Comparison of ENCODE assay signal across 8 mouse cellular contexts in the genomic region with DNA sequence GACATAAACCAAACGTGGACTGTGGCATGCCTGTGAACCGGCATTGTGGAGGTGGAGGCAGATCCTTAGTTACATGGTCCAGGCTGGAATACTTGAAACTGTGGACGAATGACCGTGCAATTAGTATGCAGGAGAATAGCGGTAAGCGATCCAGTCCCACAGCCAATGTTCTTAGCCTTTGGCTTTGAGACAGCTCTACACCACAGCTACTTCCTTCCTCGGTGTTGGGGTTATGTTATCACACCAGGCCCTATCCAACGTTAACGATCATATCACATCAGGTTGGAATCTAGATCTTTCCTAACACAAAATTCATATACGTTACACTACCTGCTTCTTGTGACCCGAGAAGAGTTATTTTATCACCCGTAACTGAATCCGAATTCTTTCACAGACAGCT. TPM values are rescaled to one million over a fixed set of nuclear protein-coding genes. Genes with fewer than 3 reads are reported as not detected.
A peak's percentile ranks its signal among the peaks of the same experiment; 100 is the strongest.
DNase-seq lines count a peak whose midpoint lies in the region; ATAC-seq and TF ChIP-seq lines count a peak whose summit lies in the region.

No protein-coding gene starts in this region.

- no peak for ATAC-seq in heart, embryonic 12.5 days (ENCODE audit: insufficient number of reproducible peaks, low FRiP score)

- H3K4me1 ChIP-seq in heart, embryonic 12.5 days (replicated peaks): peaks cover 27% of the 10 kb centered on the region
- peaks cover 7 to 24% of the 10 kb centered on the region in 2 experiments for H3K4me1 ChIP-seq in MEL (ENCODE audit: control insufficient read depth in 1 of 2, insufficient read depth in 2 of 2, low read length in 2 of 2)
- H3K4me1 ChIP-seq in hindbrain, embryonic 10.5 days (replicated peaks): peaks cover 20% of the 10 kb centered on the region
- peaks cover 35% of the 10 kb centered on the region for H3K4me1 ChIP-seq in megakaryocyte, embryonic 14.5 days

- no peak for TF ChIP-seq RAD21 in MEL (IDR thresholded peaks at IDR 0.05; ENCODE audit: low read depth, low read length)

- peak overlapping the region; percentile 93 for H3K4me2 ChIP-seq in heart, embryonic 12.5 days

- H3K4me3 ChIP-seq in heart, embryonic 12.5 days: peak overlapping the region; percentile 97
- H3K4me3 ChIP-seq in MEL (ENCODE audit: control insufficient read depth in 1 of 2, insufficient read depth in 1 of 2, low read depth in 2 of 2, low read length in 2 of 2): peak overlapping the region; percentile 83 to 89
- H3K4me3 ChIP-seq in hindbrain, embryonic 10.5 days: peak overlapping the region; percentile 88
- H3K4me3 ChIP-seq in megakaryocyte, embryonic 14.5 days (replicated peaks): peak overlapping the region; percentile 97

- peak; percentile 3 to 12; a peak in 1 of 4 replicates for TF ChIP-seq EP300 in MEL (IDR thresholded peaks at IDR 0.05; ENCODE audit: low read depth in 1 of 2, low read length in 2 of 2)

- WGBS in heart, embryonic 12.5 days: 64% methylated on average over 13 of the region's 13 CpGs
- WGBS in hindbrain, embryonic 10.5 days: 75% methylated on average over 13 of the region's 13 CpGs

- H3K27ac ChIP-seq in heart, embryonic 12.5 days (ENCODE audit: poor library complexity, severe bottlenecking): no peak overlapping the region
- peak overlapping the region; percentile 67 for H3K27ac ChIP-seq in MEL (ENCODE audit: control insufficient read depth, low read depth, low read length)
- H3K27ac ChIP-seq in hindbrain, embryonic 10.5 days: peak overlapping the region; percentile 95; the same call in 1 of the 2 replicates

- peaks cover 18% of the 10 kb centered on the region for H3K79me2 ChIP-seq in MEL (ENCODE audit: control insufficient read depth, insufficient read depth, low read length, poor library complexity)

- H3K27me3 ChIP-seq in heart, embryonic 12.5 days (replicated peaks): no peaks in the 10 kb centered on the region
- H3K27me3 ChIP-seq in MEL (ENCODE audit: control insufficient read depth in 1 of 2, insufficient read depth in 2 of 2, low read length in 2 of 2): no peaks in the 10 kb centered on the region
- H3K27me3 ChIP-seq in hindbrain, embryonic 10.5 days (ENCODE audit: insufficient read depth, poor library complexity, severe bottlenecking): no peaks in the 10 kb centered on the region
- H3K27me3 ChIP-seq in megakaryocyte, embryonic 14.5 days (replicated peaks): peaks cover 25% of the 10 kb centered on the region

- peak overlapping the region; percentile 98 for H3K9ac ChIP-seq in heart, embryonic 12.5 days
- peak overlapping the region; percentile 67 for H3K9ac ChIP-seq in MEL (ENCODE audit: control insufficient read depth, low read depth, low read length, poor library complexity, severe bottlenecking)

- no peak for TF ChIP-seq CTCF in MEL (IDR thresholded peaks at IDR 0.05 in 2 of 3, conservative IDR thresholded peaks at IDR 0.05 in 1 of 3; ENCODE audit: control insufficient read depth in 1 of 3, insufficient read depth in 1 of 3, low read depth in 2 of 3, low read length in 3 of 3, poor library complexity in 1 of 3, severe bottlenecking in 1 of 3)

- no peak for TF ChIP-seq POLR2A in MEL (IDR thresholded peaks at IDR 0.05; ENCODE audit: control insufficient read depth in 1 of 2, insufficient read depth in 1 of 2, low read depth in 1 of 2, low read length in 2 of 2, poor library complexity in 1 of 2)

- H3K9me3 ChIP-seq in heart, embryonic 12.5 days (replicated peaks): no peaks in the 10 kb centered on the region
- no peaks in the 10 kb centered on the region for H3K9me3 ChIP-seq in MEL (replicated peaks; ENCODE audit: insufficient read depth, low read length)
- no peaks in the 10 kb centered on the region for H3K9me3 ChIP-seq in hindbrain, embryonic 10.5 days
- H3K9me3 ChIP-seq in megakaryocyte, embryonic 14.5 days: no peaks in the 10 kb centered on the region

- peaks cover 24% of the 10 kb centered on the region for H3K36me3 ChIP-seq in heart, embryonic 12.5 days
- H3K36me3 ChIP-seq in MEL (ENCODE audit: control insufficient read depth in 1 of 2, insufficient read depth in 2 of 2, low read length in 2 of 2): peaks cover 4 to 13% of the 10 kb centered on the region in 2 experiments; a peak in 3 of 4 replicates
- H3K36me3 ChIP-seq in hindbrain, embryonic 10.5 days: peaks cover 27% of the 10 kb centered on the region
- H3K36me3 ChIP-seq in megakaryocyte, embryonic 14.5 days (replicated peaks; ENCODE audit: low read length): peaks cover 28% of the 10 kb centered on the region

- DNase-seq in heart, adult 9 months (ENCODE audit: low spot score in 2 of 2): no peak
- DNase-seq in MEL (ENCODE audit: low read depth, low spot score): peak; percentile 56
- DNase-seq in hindbrain, embryonic 10.5 days (ENCODE audit: low spot score): no peak
- no peak for DNase-seq in right cerebral cortex, postnatal 4 days
- no peak for DNase-seq in layer of hippocampus, adult 18-20 months (ENCODE audit: low spot score in 2 of 2)
- DNase-seq in cerebellum, postnatal 25 days: no peak

TF ChIP-seq in MEL, 35 proteins besides CTCF, POLR2A, EP300 and RAD21:
- no peak for TF ChIP-seq POLR2AphosphoS5 (IDR thresholded peaks at IDR 0.05; ENCODE audit: borderline replicate concordance, low read depth, low read length)
- TF ChIP-seq SMC3 (IDR thresholded peaks at IDR 0.05; ENCODE audit: low read depth, low read length): no peak
- no peak for TF ChIP-seq JUND (IDR thresholded peaks at IDR 0.05; ENCODE audit: low read depth, low read length)
- no peak for TF ChIP-seq USF2 (IDR thresholded peaks at IDR 0.05; ENCODE audit: borderline replicate concordance in 1 of 2, insufficient read depth in 1 of 2, low read depth in 1 of 2, low read length in 2 of 2)
- peak; percentile 74 for TF ChIP-seq GATA1 (IDR thresholded peaks at IDR 0.05; ENCODE audit: low read depth, low read length)
- TF ChIP-seq MYC (IDR thresholded peaks at IDR 0.05; ENCODE audit: low read depth, low read length): no peak
TF ChIP-seq in MEL: peak in this region for 1.

RNA-seq across cellular contexts. Expression of a gene that starts 0.7 kb away (rescaled TPM):
- polyA plus RNA-seq in heart, embryonic 12.5 days (2016; fragmentation: Nextera tagmentation; extraction: Ambion mirVana): 0.32 and 0.71 TPM in 2 replicates
- 0.20 and 0.31 TPM in 2 replicates for total RNA-seq in MEL (2012; rRNA removed)
- polyA plus RNA-seq in MEL (2012; ENCODE audit: insufficient read depth in 1 of 2, insufficient read length in 2 of 2, low read depth in 1 of 2, low replicate concordance in 2 of 2, missing spikeins in 1 of 2): under 1 TPM in 1 of 2 experiments, not detected in 1; 0.40 TPM
- polyA plus RNA-seq in hindbrain, embryonic 10.5 days (2016; fragmentation: Nextera tagmentation; extraction: Ambion mirVana): 0.85 and 1.4 TPM in 2 replicates
- polyA plus RNA-seq in megakaryocyte, embryonic 14.5 days (2012; ENCODE audit: insufficient read depth, low replicate concordance): not detected in 2 replicates
- 1 to 10 TPM; 1.4 to 1.7 TPM for total RNA-seq in layer of hippocampus, adult 18-20 months (2021)

RNA-seq across cellular contexts. Expression of a gene that starts 0.8 kb away (rescaled TPM):
- 62.9 and 71.0 TPM in 2 replicates for polyA plus RNA-seq in heart, embryonic 12.5 days (2016; fragmentation: Nextera tagmentation; extraction: Ambion mirVana)
- total RNA-seq in MEL (2012; rRNA removed): 20.6 and 20.9 TPM in 2 replicates
- polyA plus RNA-seq in MEL (2012; ENCODE audit: insufficient read depth in 1 of 2, insufficient read length in 2 of 2, low read depth in 1 of 2, low replicate concordance in 2 of 2, missing spikeins in 1 of 2): 10 to 100 TPM in 1 of 2 experiments, not detected in 1; 59.9 TPM
- 81.3 and 87.4 TPM in 2 replicates for polyA plus RNA-seq in hindbrain, embryonic 10.5 days (2016; fragmentation: Nextera tagmentation; extraction: Ambion mirVana)
- polyA plus RNA-seq in megakaryocyte, embryonic 14.5 days (2012; ENCODE audit: insufficient read depth, low replicate concordance): 41.6 and 49.2 TPM in 2 replicates
- total RNA-seq in layer of hippocampus, adult 18-20 months (2021): 10 to 100 TPM; 33.8 to 36.0 TPM

RNA-seq across cellular contexts. Expression of a gene that starts 24.7 kb away (rescaled TPM):
- 455 and 459 TPM in 2 replicates for polyA plus RNA-seq in heart, embryonic 12.5 days (2016; fragmentation: Nextera tagmentation; extraction: Ambion mirVana)
- total RNA-seq in MEL (2012; rRNA removed): 170 and 177 TPM in 2 replicates
- polyA plus RNA-seq in MEL (2012; ENCODE audit: insufficient read depth in 1 of 2, insufficient read length in 2 of 2, low read depth in 1 of 2, low replicate concordance in 2 of 2, missing spikeins in 1 of 2): 100 to 1,000 TPM; 257 to 365 TPM
- polyA plus RNA-seq in hindbrain, embryonic 10.5 days (2016; fragmentation: Nextera tagmentation; extraction: Ambion mirVana): 588 and 602 TPM in 2 replicates
- polyA plus RNA-seq in megakaryocyte, embryonic 14.5 days (2012; ENCODE audit: insufficient read depth, low replicate concordance): 43.1 and 121 TPM in 2 replicates
- under 1 TPM in 1 of 2 experiments, not detected in 1; 0.38 TPM for total RNA-seq in layer of hippocampus, adult 18-20 months (2021)

RNA-seq across cellular contexts. Expression of a gene that starts 29.9 kb away (rescaled TPM):
- polyA plus RNA-seq in heart, embryonic 12.5 days (2016; fragmentation: Nextera tagmentation; extraction: Ambion mirVana): not detected in 2 replicates
- total RNA-seq in MEL (2012; rRNA removed): not detected in 2 replicates
- not detected for polyA plus RNA-seq in MEL (2012; ENCODE audit: insufficient read depth in 1 of 2, insufficient read length in 2 of 2, low read depth in 1 of 2, low replicate concordance in 2 of 2, missing spikeins in 1 of 2)
- polyA plus RNA-seq in hindbrain, embryonic 10.5 days (2016; fragmentation: Nextera tagmentation; extraction: Ambion mirVana): not detected in 2 replicates
- not detected in 2 replicates for polyA plus RNA-seq in megakaryocyte, embryonic 14.5 days (2012; ENCODE audit: insufficient read depth, low replicate concordance)
- not detected for total RNA-seq in layer of hippocampus, adult 18-20 months (2021)

RNA-seq across cellular contexts. Expression of a gene that starts 34.8 kb away (rescaled TPM):
- 0.36 and 1.6 TPM in 2 replicates for polyA plus RNA-seq in heart, embryonic 12.5 days (2016; fragmentation: Nextera tagmentation; extraction: Ambion mirVana)
- total RNA-seq in MEL (2012; rRNA removed): not detected in 2 replicates
- polyA plus RNA-seq in MEL (2012; ENCODE audit: insufficient read depth in 1 of 2, insufficient read length in 2 of 2, low read depth in 1 of 2, low replicate concordance in 2 of 2, missing spikeins in 1 of 2): not detected
- polyA plus RNA-seq in hindbrain, embryonic 10.5 days (2016; fragmentation: Nextera tagmentation; extraction: Ambion mirVana): not detected in 2 replicates
- polyA plus RNA-seq in megakaryocyte, embryonic 14.5 days (2012; ENCODE audit: insufficient read depth, low replicate concordance): not detected in 2 replicates
- total RNA-seq in layer of hippocampus, adult 18-20 months (2021): not detected
